Mouse (Mus musculus) cerebellum, postnatal 14 days (tissue): Measurements from ENCODE around the gene Pik3r2.
"Not testable (repeated sequence)": the region's sequence is repeated elsewhere in the genome, so short reads cannot be mapped to it uniquely, and the experiment has no call there.

Source experiments
- DNase-seq, 2 experiments: peaks; one replicate each; pipeline ENCODE4 v3.0.0; 2021; ENCODE audit warnings: mixed read lengths in 2 of 2

The Pik3r2 gene

DNA sequence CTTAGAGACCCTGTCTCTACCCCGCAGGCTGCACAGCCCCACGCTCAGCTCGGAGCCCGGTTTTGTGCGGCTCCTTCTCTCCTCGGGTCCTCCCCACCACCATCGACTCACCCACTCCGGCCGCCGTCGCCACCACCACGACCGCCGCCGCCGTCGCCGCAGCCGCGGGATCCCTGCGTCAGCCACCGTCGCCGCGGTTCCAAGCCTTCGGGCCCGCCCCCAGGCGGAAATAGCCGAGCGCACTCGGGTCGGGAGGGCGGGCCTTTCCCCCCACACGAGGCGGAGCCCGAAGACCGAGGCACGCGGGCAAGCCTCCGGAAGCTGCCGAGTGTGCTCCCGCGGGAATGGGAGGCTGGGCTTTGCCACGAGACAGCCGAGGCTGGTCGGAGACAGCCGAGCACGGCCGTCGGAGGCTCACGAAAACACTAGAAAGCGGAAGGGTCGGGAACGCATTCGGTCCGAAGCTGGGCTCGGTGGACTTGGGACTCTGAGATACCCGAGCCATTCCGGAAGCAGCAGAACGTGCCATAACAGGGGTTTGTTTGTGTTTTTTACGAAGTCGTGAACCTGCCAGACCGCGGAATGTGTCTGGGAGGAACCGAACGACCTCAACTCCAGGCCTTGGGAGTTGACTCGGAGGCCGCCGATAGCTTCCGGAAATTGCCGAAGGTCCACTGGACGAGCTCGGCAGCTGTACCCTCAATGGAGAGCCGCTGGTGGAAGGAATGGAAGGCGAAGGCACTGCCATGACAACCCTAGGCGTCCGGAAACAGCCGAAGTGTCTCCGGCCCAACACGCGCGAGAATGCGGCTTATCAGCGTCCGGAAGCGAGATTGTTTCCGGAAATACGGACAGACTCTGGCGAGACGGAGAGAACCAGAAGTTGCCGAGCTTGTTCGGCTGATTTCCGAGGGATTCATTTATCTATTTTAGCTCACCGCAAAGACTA is at the start of gene Pik3r2:
Gene Pik3r2 (minus strand): TSS at position 218 of the 949 bp plus-strand sequence.
- DNase-seq: peak; percentile 100

GRCm38 (mm10) chr8:70825816-70826215 is 49.3 kb upstream of the Pik3r2 start:
- DNase-seq: no peak

- no peak for DNase-seq
Observed at GRCm38 (mm10) chr8:70823802-70824201, 47.3 kb upstream of the Pik3r2 start.

GRCm38 (mm10) chr8:70822594-70822993 is 46.1 kb upstream of the Pik3r2 start:
- not testable (repeated sequence) for DNase-seq

DNA sequence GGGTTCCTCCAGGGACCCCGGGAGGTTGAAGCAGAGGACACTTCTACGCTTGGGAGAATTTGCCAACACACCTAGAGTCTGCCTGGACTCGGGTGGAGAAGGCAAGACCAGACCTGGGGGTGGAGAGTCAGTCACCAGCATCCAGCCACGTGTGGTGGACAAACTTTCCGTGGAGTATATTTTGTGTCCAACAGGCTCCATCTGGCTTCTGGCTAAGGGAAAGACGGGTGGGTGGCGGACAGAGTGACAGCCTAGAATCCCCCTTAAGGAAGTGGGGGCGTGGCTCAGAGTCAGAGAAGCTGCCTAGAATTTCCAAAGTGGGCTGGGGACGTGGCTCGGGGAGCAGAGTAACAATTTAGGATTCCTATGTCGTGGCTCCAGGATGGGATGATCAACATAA is 45.5 kb upstream of the Pik3r2 start:
- no peak for DNase-seq

DNA sequence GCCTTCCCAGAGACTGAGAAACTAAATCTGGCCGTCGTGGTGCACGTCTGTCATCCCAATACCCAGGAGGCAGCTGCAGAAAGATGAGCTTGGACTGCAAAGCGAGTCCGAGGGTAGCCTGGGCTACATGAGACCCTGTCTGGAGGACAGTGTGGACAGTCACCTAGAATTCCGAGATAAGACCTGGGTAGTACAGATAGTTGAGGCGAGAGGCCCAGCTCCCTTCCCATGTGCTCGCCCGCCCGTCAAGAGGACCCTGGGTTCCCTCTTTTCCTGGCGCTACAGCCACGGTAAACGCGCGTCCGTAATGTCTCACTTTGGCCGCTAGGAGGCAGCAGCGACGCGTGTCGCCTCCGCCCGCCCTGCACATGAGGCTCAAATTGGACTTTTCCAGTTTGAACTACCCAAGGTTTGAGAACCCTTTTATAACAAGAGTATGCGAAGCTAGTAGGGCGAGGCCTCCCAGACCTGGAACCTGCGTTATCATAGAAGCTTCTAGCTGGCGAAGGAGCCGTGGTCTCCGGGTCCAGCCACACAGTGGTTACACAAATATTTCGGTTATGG is 45.0 kb upstream of the Pik3r2 start:
- DNase-seq: peak; percentile 82 to 83

- DNase-seq: no peak
Observed at GRCm38 (mm10) chr8:70820101-70820935, 43.8 kb upstream of the Pik3r2 start.

- no peak for DNase-seq
Observed at GRCm38 (mm10) chr8:70816679-70817078, 40.2 kb upstream of the Pik3r2 start.

GRCm38 (mm10) chr8:70812885-70813284 is 36.4 kb upstream of the Pik3r2 start:
- DNase-seq: no peak

GRCm38 (mm10) chr8:70812055-70812454 is 35.5 kb upstream of the Pik3r2 start:
- no peak for DNase-seq

- no peak for DNase-seq
Observed at GRCm38 (mm10) chr8:70810962-70811680, 34.6 kb upstream of the Pik3r2 start.

DNA sequence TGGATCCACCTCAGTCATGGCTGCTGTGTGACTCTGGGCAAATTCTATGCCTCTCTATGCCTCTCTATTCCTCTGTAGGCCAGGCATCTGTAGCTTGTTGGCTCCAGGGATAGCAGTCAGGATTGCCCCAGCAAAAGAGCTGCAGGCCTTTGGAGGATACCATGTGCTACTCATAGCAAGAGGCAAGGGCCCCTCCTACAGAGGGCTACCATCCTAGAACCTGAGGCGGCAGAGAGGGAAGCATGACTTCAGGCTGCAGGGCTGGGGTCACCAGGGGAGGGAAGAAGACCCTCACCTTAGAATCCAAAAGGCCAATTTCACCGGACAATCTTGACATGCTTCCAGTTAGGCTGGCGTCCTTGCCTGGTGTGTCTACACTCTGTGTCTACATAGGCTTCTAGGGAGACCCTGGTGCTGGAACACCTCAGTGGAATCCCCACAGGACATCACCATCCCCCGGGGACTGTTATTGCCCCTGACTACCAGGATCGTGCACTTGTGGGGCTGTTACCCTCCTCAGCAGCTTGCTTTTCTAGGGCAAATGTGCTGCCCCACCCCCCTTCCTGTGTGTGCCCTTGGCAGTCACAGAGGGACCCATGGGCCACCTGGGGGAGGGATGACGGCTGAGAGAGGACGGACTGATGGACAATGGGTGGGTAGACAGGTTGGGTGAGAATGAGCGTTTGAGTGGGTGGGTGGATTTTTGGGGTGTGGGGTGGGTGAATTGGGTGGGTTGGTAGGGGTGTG is 32.6 kb upstream of the Pik3r2 start:
- no peak for DNase-seq

DNA sequence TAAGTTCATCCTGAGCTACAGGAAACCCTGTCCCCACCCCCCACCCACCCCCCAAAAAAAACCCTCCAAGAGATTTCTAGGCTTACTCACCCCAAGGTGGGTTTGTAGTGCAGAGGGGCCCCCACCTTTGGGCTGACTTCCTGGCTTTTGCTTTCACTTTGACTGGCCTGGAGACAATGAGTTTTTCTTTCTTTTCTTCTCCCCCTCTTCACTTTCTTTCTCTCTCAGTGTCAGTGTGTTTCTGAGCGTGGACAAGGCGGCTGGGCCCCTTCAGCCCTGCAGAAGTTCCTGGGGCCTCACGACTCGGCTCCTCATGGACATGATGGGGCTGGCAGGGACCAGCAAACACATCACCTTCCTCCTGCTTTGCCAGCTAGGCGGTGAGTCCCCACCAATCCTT is 31.7 kb upstream of the Pik3r2 start, which contains the start of gene Il12rb1:
Gene Il12rb1 (plus strand): TSS at position 211 of the 400 bp plus-strand sequence.
- DNase-seq: no peak

DNA sequence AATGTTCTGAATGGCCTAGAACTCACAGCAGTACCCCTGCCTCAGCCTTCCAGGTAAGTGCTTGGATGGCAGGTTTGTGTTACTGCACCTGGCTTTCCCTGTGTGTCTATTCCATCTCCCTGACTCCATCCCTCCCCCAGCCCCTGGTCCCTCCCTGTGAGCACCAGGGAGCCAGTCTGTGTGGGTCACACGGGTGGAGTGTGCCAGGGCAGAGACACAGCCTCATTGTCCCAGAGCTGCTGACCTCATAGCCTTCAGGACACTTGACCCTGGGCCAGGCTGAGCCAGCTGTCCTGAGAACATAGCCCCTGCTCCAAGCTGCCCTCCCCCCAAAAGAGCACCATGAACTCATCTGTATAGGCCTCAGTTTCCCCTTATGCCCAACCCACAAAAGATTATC is 30.8 kb upstream of the Pik3r2 start:
- no peak for DNase-seq

DNA sequence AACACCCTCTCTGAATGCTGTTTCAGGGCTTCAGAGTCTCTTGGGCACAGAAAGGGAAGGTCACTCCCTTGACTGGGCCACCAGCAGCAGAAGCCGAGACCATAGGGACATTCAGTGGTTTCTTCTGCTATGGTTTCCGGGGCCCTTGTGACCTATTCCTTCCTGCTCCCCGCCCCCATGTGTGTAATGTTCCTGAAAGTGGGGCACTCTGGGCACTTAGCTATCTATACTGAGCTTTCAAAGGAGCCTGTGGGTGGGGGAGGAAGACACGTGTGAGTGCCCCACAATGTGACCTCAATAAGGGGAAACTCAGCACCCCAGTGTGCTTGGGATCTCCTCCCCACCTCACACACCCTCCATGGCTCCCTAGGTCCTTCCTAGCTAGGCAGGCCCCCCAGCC is 30.0 kb upstream of the Pik3r2 start:
- DNase-seq: no peak

- DNase-seq: peak; percentile 82 to 86
Observed at GRCm38 (mm10) chr8:70804481-70805206, 28.1 kb upstream of the Pik3r2 start, which contains the start of gene Mast3. Gene Mast3 (minus strand): TSS chr8:70805054.

- no peak for DNase-seq
Observed at GRCm38 (mm10) chr8:70803761-70804480, 27.4 kb upstream of the Pik3r2 start.

DNA sequence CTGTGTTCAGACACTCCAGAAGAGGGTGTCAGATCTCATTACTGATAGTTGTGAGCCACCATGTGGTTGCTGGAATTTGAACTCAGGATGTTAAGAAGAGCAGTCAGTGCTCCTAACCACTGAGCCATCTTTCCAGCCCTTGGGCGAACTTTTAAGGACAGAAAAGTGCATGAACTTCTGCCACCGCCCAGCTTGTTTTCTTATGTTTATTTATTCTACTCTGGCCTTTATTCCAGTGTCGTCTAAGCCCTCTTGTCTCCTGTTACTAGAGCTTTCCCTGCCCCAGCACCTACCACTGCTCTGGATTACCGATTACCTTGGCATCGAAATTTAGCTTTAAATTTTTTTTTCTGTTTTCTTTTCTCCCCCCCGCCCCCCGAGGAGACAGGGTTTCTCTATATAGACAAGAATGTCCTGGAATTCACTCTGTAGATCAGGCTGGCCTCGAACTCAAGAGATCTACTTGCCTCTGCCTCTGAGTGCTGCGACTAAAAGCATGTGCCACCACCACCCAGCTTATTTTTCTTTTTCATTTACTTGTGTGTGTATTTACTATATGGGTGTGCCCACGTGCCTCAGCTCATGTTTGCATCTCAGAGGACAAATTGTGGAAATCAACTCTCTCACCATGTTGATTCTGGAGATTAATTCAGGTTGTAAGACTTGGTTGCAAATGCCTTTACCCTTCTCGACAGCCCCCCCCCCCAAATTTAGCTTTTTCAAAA is 26.4 kb upstream of the Pik3r2 start:
- DNase-seq: no peak

DNA sequence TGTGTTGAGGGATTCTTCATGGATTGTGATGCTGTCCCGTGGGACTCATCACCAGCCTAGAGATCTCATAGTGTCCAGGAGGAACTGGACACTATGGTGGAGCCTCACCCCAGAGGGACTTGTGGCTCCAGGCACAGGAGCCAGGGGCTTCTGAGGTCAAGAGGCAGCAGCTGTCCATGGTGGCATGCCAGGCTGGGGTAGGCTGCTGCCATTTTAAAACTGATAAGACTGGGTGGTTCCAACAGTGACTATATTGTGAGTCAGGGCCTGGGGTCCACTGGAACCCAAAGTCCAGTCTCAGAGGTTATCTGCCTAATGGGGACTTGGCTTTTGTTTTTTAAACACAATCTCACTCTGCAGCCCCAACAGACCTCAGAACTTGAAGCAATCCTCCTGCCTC is 25.3 kb upstream of the Pik3r2 start:
- DNase-seq: no peak

GRCm38 (mm10) chr8:70801156-70801555 is 24.6 kb upstream of the Pik3r2 start:
- no peak for DNase-seq
